Mouse (Mus musculus) kidney, adult 2 months (tissue): ENCODE data around the gene Hdac4.

Experiments used
- CTCF ChIP-seq: fragments of 200-500 bp; conservative IDR thresholded peaks from 2 replicates; pipeline ENCODE4 v1.5.1; 2011; ENCODE audit warnings: low read depth, mild to moderate bottlenecking, control low read depth, low read length, moderate library complexity, mixed read lengths; ENCODE audit not compliant: insufficient read depth, insufficient read length
- POLR2A ChIP-seq: fragments of 200-500 bp; IDR thresholded peaks from one replicate; pipeline ENCODE4 v1.6.1; 2011; ENCODE audit warnings: low read depth, low read length, control low read depth

GRCm38 (mm10) chr1:92159804-92160203, 35.7 kb downstream of the Hdac4 start:
- no peak for TF ChIP-seq POLR2A
- TF ChIP-seq CTCF, result no peak
